Mouse (Mus musculus): ENCODE measurements around the gene Rsrc1.

GRCm38 (mm10) chr3:67346674-67347073 is 365.5 kb downstream of the Rsrc1 start:
- TF ChIP-seq ZNF384 (IDR thresholded peaks at IDR 0.05; ENCODE audit: low read depth, low read length) (no peak), CHD2 (IDR thresholded peaks at IDR 0.05; ENCODE audit: low read depth, low read length) (no peak), HCFC1 (IDR thresholded peaks at IDR 0.05; ENCODE audit: borderline replicate concordance, insufficient read depth, low read length) (no peak), ZC3H11A (IDR thresholded peaks at IDR 0.05; ENCODE audit: borderline replicate concordance, low read depth, low read length) (no peak)

All from ES-E14 (cell line).